Comparison of ENCODE assay signal across 23 mouse cellular contexts in the genomic region with DNA sequence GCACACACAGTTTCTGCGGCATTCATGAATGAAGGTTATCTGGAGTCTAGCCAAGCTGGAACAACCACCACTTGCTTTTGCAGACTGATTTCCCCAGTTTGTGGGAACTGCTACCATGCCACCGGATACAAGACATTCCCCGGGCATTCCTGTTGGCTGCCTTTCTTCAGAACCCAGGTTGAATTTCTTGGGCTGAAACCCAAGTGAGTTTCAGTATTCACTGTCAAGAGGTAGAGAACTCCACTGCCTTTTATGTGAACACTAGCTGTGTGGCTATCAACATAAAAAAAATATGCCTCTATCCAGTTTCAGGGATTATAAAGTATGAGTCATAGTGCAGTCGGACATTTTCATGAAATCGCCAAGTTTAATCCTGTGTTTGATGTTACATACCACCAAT.
DNase-seq lines count a peak whose midpoint lies in the region; ATAC-seq and TF ChIP-seq lines count a peak whose summit lies in the region.
"Had no signal": no experiment of that assay in that cellular context is flagged by ENCODE, and none has a peak within 500 bp of the region (broad histone marks: within the 10 kb centered on the region; RNA-seq: fewer than 3 reads in every experiment).

No protein-coding gene starts in this region.

- peak; percentile 14 for DNase-seq in adrenal gland, postnatal 10 days
- DNase-seq in adrenal gland, postnatal 4 days (ENCODE audit: low spot score in 2 of 2) = no peak
- peak; percentile 35 for DNase-seq in limb, embryonic 14.5 days (ENCODE audit: low spot score)
- DNase-seq in limb, embryonic 10.5 days (ENCODE audit: low spot score) = no peak
- peak; percentile 76 for DNase-seq in fibroblast of lung, adult 2 months (ENCODE audit: low read depth)
- DNase-seq in kidney, adult 11 months = no peak
- no peak for DNase-seq in embryo, embryonic 10 days (ENCODE audit: low spot score)
- DNase-seq: adrenal gland, postnatal 25 days; cerebellum, adult 11 months; cerebellum, adult 8-10 months; cerebellum, postnatal 14 days; gastrocnemius, postnatal 10 days; heart, adult 18-20 months; heart, postnatal 10 days; heart, postnatal 4 days; kidney, adult 2 months had no signal

- H3K9me3 ChIP-seq in limb, embryonic 14.5 days (ENCODE audit: control insufficient read depth, low read length) = no peaks in the 10 kb centered on the region
- H3K9me3 ChIP-seq in limb, embryonic 10.5 days (replicated peaks) = no peaks in the 10 kb centered on the region
- H3K9me3 ChIP-seq: embryonic facial prominence, embryonic 13.5 days; forebrain, embryonic 15.5 days; heart, embryonic 10.5 days; hindbrain, embryonic 12.5 days; intestine, embryonic 15.5 days had no signal

- H3K4me2 ChIP-seq in limb, embryonic 14.5 days (replicated peaks; ENCODE audit: low read depth, low read length, severe bottlenecking) = no peak overlapping the region
- H3K4me2 ChIP-seq: embryonic facial prominence, embryonic 13.5 days; forebrain, embryonic 15.5 days; hindbrain, embryonic 12.5 days; intestine, embryonic 15.5 days had no signal

- no peaks in the 10 kb centered on the region for H3K4me1 ChIP-seq in limb, embryonic 14.5 days (ENCODE audit: control insufficient read depth, insufficient read depth, low read length)
- H3K4me1 ChIP-seq in limb, embryonic 10.5 days = no peaks in the 10 kb centered on the region
- H3K4me1 ChIP-seq: embryonic facial prominence, embryonic 13.5 days; forebrain, embryonic 15.5 days; heart, embryonic 10.5 days; hindbrain, embryonic 12.5 days; intestine, embryonic 15.5 days had no signal

- 63% methylated on average over 5 of the region's 5 CpGs for WGBS in limb, embryonic 14.5 days
- WGBS in limb, embryonic 10.5 days = 95% methylated on average over 5 of the region's 5 CpGs

- no peak overlapping the region for H3K4me3 ChIP-seq in limb, embryonic 14.5 days (replicated peaks; ENCODE audit: low read length)
- H3K4me3 ChIP-seq in limb, embryonic 10.5 days = no peak overlapping the region
- H3K4me3 ChIP-seq: embryonic facial prominence, embryonic 13.5 days; erythroblast, embryonic 14.5 days; forebrain, embryonic 15.5 days; heart, embryonic 10.5 days; hindbrain, embryonic 12.5 days; intestine, embryonic 15.5 days had no signal

- no peak overlapping the region for H3K9ac ChIP-seq in limb, embryonic 14.5 days (ENCODE audit: low read depth, low read length, severe bottlenecking)
- H3K9ac ChIP-seq: embryonic facial prominence, embryonic 13.5 days; forebrain, embryonic 15.5 days; hindbrain, embryonic 12.5 days; intestine, embryonic 15.5 days had no signal

- H3K27ac ChIP-seq in limb, embryonic 14.5 days (replicated peaks; ENCODE audit: low read depth, low read length) = no peak overlapping the region
- no peak overlapping the region for H3K27ac ChIP-seq in limb, embryonic 10.5 days
- H3K27ac ChIP-seq: embryonic facial prominence, embryonic 13.5 days; forebrain, embryonic 15.5 days; heart, embryonic 10.5 days; hindbrain, embryonic 12.5 days; intestine, embryonic 15.5 days had no signal

- TF ChIP-seq POLR2A in limb, embryonic 14.5 days (IDR thresholded peaks at IDR 0.05; ENCODE audit: borderline replicate concordance, extremely low read depth, insufficient read depth, insufficient read length) = no peak

- no peaks in the 10 kb centered on the region for H3K36me3 ChIP-seq in limb, embryonic 14.5 days (ENCODE audit: control insufficient read depth, insufficient read depth, low read length)
- no peaks in the 10 kb centered on the region for H3K36me3 ChIP-seq in limb, embryonic 10.5 days
- H3K36me3 ChIP-seq: embryonic facial prominence, embryonic 13.5 days; forebrain, embryonic 15.5 days; heart, embryonic 10.5 days; hindbrain, embryonic 12.5 days; intestine, embryonic 15.5 days had no signal

- no peaks in the 10 kb centered on the region for H3K27me3 ChIP-seq in limb, embryonic 14.5 days (ENCODE audit: control insufficient read depth, insufficient read depth, low read length)
- H3K27me3 ChIP-seq in limb, embryonic 10.5 days (ENCODE audit: low read depth, poor library complexity, severe bottlenecking) = no peaks in the 10 kb centered on the region
- H3K27me3 ChIP-seq: CH12.LX; embryonic facial prominence, embryonic 13.5 days; forebrain, embryonic 15.5 days; hindbrain, embryonic 12.5 days; intestine, embryonic 15.5 days had no signal

- peak; percentile 41; the same call in 1 of the 2 replicates for ATAC-seq in limb, embryonic 14.5 days (ENCODE audit: low FRiP score, low read depth)
- ATAC-seq: forebrain, embryonic 15.5 days; intestine, embryonic 15.5 days had no signal

Comparison
In these comparisons a context has a peak if more than half of its experiments do, and no peak if none do; other contexts are left out.
1. DNase-seq: peak in adrenal gland, postnatal 10 days (single experiment), limb, embryonic 14.5 days (single experiment) and fibroblast of lung, adult 2 months (single experiment); none in adrenal gland, postnatal 4 days (0 of 2), limb, embryonic 10.5 days (single experiment), kidney, adult 11 months (single experiment) and embryo, embryonic 10 days (single experiment).